ENCODE assay signal across 9 mouse cellular contexts in the genomic region with DNA sequence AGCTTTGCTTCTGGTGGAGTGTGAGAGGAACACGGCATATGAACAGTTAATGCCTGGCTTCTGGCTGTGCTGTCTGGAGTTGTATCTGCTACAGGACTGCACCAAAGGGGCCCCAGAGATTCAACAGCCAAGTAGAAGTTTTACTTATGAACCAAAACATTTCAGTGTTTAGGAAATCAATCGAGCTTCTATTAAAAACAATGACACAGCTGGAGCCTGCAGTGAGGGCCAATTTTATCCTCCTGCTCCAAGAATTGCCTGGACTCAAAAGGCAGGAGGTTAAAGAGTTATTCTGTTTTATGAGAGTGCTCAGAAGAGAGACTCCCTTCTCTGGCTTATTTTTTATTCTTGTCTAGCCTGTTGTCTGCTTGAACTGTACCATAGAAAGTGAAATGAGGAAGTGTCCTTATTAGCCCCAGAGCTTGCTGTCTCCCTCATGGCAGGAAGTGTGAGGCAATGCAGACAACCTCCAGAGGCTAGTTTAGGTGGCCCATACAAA.
A peak's percentile ranks its signal among the peaks of the same experiment; 100 is the strongest.
DNase-seq lines count a peak whose midpoint lies in the region; ATAC-seq and TF ChIP-seq lines count a peak whose summit lies in the region.
"Had no signal": no experiment of that assay in that cellular context is flagged by ENCODE, and none has a peak within 500 bp of the region (broad histone marks: within the 10 kb centered on the region; RNA-seq: fewer than 3 reads in every experiment).

No protein-coding gene starts in this region.

- no peaks in the 10 kb centered on the region; the same call in 1 of the 2 replicates for H3K4me1 ChIP-seq in intestine, embryonic 14.5 days (replicated peaks; ENCODE audit: control insufficient read depth, insufficient read depth, low read length)
- H3K4me1 ChIP-seq in intestine, postnatal 0 days (replicated peaks; ENCODE audit: control insufficient read depth, insufficient read depth, low read length): no peaks in the 10 kb centered on the region
- no peaks in the 10 kb centered on the region for H3K4me1 ChIP-seq in G1E (ENCODE audit: insufficient read depth, low read depth, low read length)
- H3K4me1 ChIP-seq: heart, embryonic 15.5 days had no signal

- no peak for TF ChIP-seq CTCF in intestine, postnatal 0 days (IDR thresholded peaks at IDR 0.05; ENCODE audit: low read depth)
- TF ChIP-seq CTCF in G1E (IDR thresholded peaks at IDR 0.05; ENCODE audit: low read depth, low read length): no peak

- H3K4me3 ChIP-seq in intestine, embryonic 14.5 days (ENCODE audit: low read depth, low read length): no peak overlapping the region
- no peak overlapping the region for H3K4me3 ChIP-seq in intestine, postnatal 0 days (ENCODE audit: low read depth, low read length)
- H3K4me3 ChIP-seq in G1E (ENCODE audit: low read depth, low read length): no peak overlapping the region
- H3K4me3 ChIP-seq: heart, embryonic 15.5 days had no signal

- no peak overlapping the region for H3K27ac ChIP-seq in intestine, embryonic 14.5 days (ENCODE audit: low read depth)
- no peak overlapping the region for H3K27ac ChIP-seq in intestine, postnatal 0 days (ENCODE audit: low read depth, low read length)
- H3K27ac ChIP-seq: heart, embryonic 15.5 days had no signal

- no peak for DNase-seq in intestine, embryonic 14.5 days (ENCODE audit: low spot score)
- no peak for DNase-seq in G1E (ENCODE audit: low spot score)
- DNase-seq in brain, adult 2 months (ENCODE audit: low read depth, low spot score): peak; percentile 35
- peak; percentile 18 to 32 for DNase-seq in kidney, postnatal 25 days
- peak; percentile 6 for DNase-seq in ovary, postnatal 14 days (ENCODE audit: low spot score)
- no peak for DNase-seq in right cerebral cortex, adult 18-20 months
- DNase-seq in adrenal gland, adult 18-20 months (ENCODE audit: low spot score in 2 of 2): no peak

- no peaks in the 10 kb centered on the region for H3K36me3 ChIP-seq in intestine, embryonic 14.5 days (ENCODE audit: control insufficient read depth, insufficient read depth, low read length)
- no peaks in the 10 kb centered on the region for H3K36me3 ChIP-seq in intestine, postnatal 0 days (ENCODE audit: control insufficient read depth, insufficient read depth)
- no peaks in the 10 kb centered on the region for H3K36me3 ChIP-seq in G1E (replicated peaks)
- H3K36me3 ChIP-seq: heart, embryonic 15.5 days had no signal

- H3K4me2 ChIP-seq in intestine, embryonic 14.5 days (ENCODE audit: low read length): no peak overlapping the region
- H3K4me2 ChIP-seq in intestine, postnatal 0 days (replicated peaks; ENCODE audit: low read depth): no peak overlapping the region
- H3K4me2 ChIP-seq: heart, embryonic 15.5 days had no signal

- peak; percentile 81; the same call in 1 of the 2 replicates for ATAC-seq in intestine, embryonic 14.5 days (replicated peaks; ENCODE audit: low FRiP score, low TSS enrichment, low read depth)
- no peak for ATAC-seq in intestine, postnatal 0 days
- ATAC-seq in G1E (ENCODE audit: extremely low read depth, insufficient number of reproducible peaks, low FRiP score, poor library complexity, severe bottlenecking): 0 out of 2 replicates have a peak, but pooled peaks have one; percentile 15

- 0 out of 2 replicates have a peak, but pooled peaks cover 4% of the 10 kb centered on the region for H3K27me3 ChIP-seq in intestine, embryonic 14.5 days (replicated peaks; ENCODE audit: control insufficient read depth, insufficient read depth, low read length)
- H3K27me3 ChIP-seq in intestine, postnatal 0 days (replicated peaks; ENCODE audit: control insufficient read depth, insufficient read depth, low read length): no peaks in the 10 kb centered on the region
- H3K27me3 ChIP-seq in G1E (ENCODE audit: insufficient read depth, low read length): no peaks in the 10 kb centered on the region
- H3K27me3 ChIP-seq: heart, embryonic 15.5 days had no signal

- WGBS in intestine, embryonic 14.5 days: 14% methylated on average over 2 of the region's 2 CpGs
- WGBS in intestine, postnatal 0 days: 47% methylated on average over 2 of the region's 2 CpGs

- no peaks in the 10 kb centered on the region for H3K9me3 ChIP-seq in intestine, embryonic 14.5 days (ENCODE audit: control insufficient read depth, low read length)
- H3K9me3 ChIP-seq in intestine, postnatal 0 days (ENCODE audit: control insufficient read depth): no peaks in the 10 kb centered on the region
- H3K9me3 ChIP-seq in G1E (replicated peaks): no peaks in the 10 kb centered on the region
- H3K9me3 ChIP-seq: heart, embryonic 15.5 days had no signal

- no peak overlapping the region for H3K9ac ChIP-seq in intestine, embryonic 14.5 days (ENCODE audit: low read length)
- no peak overlapping the region for H3K9ac ChIP-seq in intestine, postnatal 0 days (ENCODE audit: low read depth, low read length)
- H3K9ac ChIP-seq: heart, embryonic 15.5 days had no signal

Comparison
In these comparisons a context has a peak if more than half of its experiments do, and no peak if none do; other contexts are left out.
1. DNase-seq: peak in brain, adult 2 months (single experiment), kidney, postnatal 25 days (2 of 2) and ovary, postnatal 14 days (single experiment); none in intestine, embryonic 14.5 days (single experiment), G1E (single experiment), right cerebral cortex, adult 18-20 months (single experiment) and adrenal gland, adult 18-20 months (0 of 2).